Mouse (Mus musculus): ENCODE data around the gene Pepd.

Gene Pepd

GRCm38 (mm10) chr7:35026838-35027291 lies 114.7 kb downstream of the Pepd start:
- DNase-seq (ENCODE audit: low spot score in 2 of 2): peak in 1 of 2 experiments; percentile 65

- no peak for DNase-seq (ENCODE audit: low spot score in 2 of 2)
Measured at GRCm38 (mm10) chr7:35027801-35028420, 115.7 kb downstream of the Pepd start.

GRCm38 (mm10) chr7:35028559-35028958 lies 116.4 kb downstream of the Pepd start:
- DNase-seq (ENCODE audit: low spot score in 2 of 2): peak in 1 of 2 experiments; percentile 45

DNA sequence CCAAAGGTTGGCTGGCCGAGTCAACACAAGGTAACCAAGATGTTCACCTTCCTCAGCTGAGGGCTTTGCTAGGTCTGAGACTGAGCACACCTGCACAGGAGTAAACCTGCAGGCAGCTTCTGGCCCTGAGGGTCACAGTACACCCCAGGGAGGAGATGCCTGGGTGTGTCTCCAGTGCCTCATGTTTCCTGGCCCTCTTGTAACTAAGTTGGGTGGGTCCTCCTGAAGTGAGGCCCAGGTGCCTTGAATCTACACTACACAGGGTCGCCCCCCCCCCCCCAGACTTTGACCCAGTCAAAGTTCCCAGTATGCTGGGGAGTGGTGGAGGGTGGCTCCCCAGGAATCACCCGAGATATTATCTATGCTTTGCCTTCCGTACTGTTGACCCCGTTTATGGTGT lies 117.0 kb downstream of the Pepd start:
- DNase-seq (ENCODE audit: low spot score in 2 of 2): no peak

DNA sequence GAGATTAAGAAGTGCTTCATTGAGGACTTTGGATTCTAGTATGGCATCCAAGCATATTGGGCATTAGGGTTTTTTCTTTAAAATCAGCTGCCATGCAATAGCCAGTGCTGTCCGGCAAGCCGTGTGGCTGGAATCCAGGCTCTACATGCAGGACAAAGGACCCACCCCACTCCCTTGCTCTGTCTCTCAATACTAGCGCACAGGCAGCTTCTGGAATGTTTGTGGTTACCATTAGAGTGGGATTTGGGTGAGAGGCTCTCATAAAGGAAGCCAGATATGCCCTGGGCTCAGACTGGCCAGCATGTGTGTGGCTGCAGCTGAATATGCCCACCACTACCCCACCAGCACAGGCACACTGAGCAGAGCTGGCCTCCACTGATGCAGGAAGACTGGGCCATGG lies 117.5 kb downstream of the Pepd start:
- DNase-seq (ENCODE audit: low spot score in 2 of 2): no peak

DNA sequence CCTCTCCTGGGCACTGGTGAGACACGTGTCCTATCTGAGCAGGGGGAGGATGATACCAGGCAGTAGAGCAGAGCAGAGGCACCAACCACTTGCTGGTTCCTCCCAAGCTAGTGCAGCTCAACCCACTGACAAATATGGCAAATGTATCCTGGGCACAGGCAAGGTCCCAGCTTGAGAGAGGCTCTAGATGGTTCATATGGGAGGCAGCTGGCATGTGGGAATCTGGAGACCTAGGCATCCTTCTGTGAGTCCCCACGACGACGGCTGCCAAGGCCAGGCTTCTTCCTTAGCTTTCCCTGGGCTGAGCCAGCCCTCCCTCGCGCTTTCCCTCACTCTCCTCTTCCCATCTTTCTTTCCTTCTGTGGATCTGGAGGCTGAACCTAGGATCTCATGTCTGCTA lies 118.4 kb downstream of the Pepd start:
- no peak for DNase-seq (ENCODE audit: low spot score in 2 of 2)

DNA sequence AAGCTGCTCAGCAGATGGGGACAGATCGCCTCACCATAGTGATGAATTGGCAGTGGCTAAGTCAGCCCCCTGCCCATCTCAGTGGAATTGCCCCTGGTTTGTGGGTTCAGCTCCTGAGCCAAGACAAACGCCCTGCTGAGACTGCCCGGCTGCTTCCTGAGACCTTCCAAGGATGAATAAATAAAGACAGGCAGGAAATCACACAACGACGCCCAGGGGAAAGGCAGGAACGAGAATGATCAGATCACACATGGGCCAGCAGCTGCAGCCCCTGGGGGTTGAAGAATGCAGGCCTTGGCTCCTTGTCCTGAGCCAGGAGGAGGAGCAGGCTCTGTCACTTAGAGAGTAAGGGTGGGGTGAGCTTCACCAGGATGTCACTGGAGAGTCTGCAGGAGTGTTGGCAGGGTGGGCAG lies 123.0 kb downstream of the Pepd start:
- no peak for DNase-seq (ENCODE audit: low spot score in 2 of 2)

DNA sequence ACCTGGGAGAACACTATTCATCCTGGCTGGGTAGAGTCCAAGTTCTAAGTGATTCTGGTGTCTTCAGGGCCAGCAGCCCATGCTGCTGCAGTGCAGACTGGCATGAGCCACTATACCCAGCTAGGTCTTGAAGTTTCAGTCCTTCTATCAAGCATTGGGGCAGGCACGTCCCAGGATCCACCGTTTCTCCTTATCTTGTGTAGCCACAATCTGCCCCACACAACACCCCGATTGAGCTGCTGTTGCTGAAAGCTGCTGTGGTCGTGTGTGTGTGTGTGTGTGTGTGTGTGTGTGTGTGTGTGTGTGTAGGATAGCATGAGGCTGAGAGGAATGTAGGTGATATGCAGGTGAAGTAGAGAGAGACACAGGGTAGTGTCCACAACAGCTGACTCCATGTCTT lies 123.4 kb downstream of the Pepd start:
- DNase-seq (ENCODE audit: low spot score in 2 of 2): no peak

- peak; percentile 73 to 80 for DNase-seq (ENCODE audit: low spot score in 2 of 2)
Measured at GRCm38 (mm10) chr7:35036266-35036731, 124.1 kb downstream of the Pepd start.

- DNase-seq (ENCODE audit: low spot score in 2 of 2): no peak
Measured at GRCm38 (mm10) chr7:35037408-35037807, 125.2 kb downstream of the Pepd start.

DNA sequence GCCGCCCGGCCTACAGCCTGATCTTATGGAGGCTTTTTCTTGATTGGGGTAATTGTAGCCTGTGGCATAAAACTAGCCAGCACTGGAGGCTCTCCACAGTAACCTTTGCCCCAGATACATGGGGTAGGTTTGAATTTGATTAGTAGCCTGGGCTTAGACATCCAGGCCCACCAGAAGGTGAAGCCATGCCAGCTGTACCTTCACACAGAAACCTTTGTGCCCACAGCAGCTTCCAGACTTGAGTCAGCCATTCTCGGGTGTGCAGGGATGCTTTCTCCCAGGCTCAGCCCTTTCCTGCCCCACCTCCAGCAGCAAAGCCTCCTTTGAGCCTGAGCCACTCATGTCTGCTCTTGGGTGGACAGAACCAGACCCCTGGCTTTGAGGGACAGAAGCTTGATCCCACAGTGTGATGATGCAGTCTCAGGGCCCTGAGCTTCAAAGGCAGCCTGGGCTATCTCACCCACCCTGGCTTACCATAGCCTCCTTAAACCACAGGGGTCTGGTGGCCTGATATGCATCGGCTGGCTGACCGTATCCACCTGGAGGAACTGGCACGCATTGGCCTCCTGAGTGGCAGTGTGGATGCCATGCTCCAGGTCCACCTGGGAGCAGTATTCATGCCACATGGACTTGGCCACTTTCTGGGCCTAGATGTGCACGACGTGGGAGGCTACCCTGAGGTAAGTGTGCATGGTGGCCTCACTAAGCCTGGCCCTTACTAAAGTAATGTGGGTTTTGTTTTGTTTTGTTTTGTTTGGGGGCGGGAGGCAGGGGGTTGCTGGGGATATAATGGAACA lies 128.2 kb downstream of the Pepd start:
- no peak for DNase-seq (ENCODE audit: low spot score in 2 of 2)

DNA sequence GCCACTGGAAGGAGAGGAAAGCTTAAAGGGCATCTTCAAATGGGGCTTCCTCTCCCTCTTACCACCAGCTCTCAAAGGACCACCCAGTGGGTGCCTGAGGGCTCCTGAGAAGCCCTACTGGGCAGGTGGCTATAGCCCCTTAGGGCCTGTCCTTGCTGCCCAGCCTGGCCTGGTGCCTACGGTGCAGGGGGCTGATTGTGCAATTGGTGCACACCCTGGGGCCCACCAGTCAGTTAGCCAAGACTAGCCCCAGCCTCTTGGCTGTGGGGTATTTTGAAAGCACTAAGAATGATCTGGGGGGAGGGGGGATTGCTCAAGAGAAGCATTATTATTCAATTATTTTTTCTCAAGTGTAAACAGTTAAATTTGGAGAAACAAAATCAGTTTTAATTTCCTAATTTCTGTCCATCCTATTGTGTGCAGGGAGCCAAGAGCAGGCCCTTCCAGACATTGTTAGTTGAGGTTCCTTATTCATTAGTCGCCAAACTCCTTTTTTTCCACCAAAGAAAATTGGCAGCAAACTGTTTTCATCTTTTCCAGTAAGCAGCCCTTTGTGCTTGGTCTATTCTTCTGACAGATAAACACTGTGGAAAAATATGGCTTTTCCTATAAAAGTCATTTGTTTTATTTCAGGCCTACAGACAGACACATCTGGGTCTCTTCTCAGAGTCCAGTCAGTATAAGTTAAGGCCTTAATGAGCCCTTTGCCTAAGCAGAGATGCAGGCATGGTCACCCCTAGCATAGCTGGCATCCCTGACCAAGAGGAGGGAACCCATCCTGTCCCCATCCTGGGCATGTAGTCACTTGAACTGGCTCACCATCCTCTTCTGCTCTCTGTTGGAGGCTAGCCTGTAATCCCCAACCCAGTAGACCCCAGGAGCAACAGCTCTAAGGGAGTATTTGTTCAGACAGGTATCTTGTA lies 129.4 kb downstream of the Pepd start:
- no peak for DNase-seq (ENCODE audit: low spot score in 2 of 2)

DNA sequence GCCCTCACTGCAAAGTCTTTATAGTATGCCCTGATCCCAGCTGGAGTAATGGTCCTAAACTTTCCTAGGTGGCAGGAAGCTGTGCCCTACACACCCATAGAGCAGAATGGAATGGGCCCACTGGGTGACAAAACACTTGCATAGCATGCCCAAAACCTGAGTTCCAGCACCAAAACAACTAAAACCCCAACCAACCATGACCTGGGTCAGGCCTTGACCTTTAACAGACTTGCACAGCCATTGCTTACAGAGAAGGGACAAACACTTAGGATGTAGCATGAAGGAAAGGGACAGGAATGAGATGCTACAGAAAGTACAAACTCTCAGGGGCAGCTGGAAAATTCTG lies 130.0 kb downstream of the Pepd start:
- no peak for DNase-seq (ENCODE audit: low spot score in 2 of 2)

GRCm38 (mm10) chr7:35042759-35043217 lies 130.6 kb downstream of the Pepd start:
- DNase-seq (ENCODE audit: low spot score in 2 of 2): peak; percentile 41 to 53

- DNase-seq (ENCODE audit: low spot score in 2 of 2): no peak
Measured at GRCm38 (mm10) chr7:35043266-35043817, 131.2 kb downstream of the Pepd start.

DNA sequence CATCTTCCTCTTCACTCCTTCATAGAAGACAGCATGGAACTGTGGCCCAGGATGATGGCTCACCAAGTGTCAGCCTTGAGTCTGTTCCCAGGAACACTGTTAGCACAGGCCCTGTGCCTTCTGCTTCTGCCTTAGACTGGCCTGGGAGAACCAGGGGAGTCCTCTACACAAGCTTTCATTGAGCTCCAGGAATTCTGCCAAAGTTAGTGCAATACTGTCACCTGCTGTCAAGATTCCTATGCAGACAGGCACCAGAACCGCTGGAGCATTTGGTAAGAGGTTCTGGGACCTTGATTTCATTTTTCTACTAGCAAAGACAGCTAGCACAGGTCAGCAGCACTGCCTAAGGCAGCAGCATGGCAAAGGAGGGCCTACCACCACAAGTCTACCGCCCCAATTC lies 132.5 kb downstream of the Pepd start:
- no peak for DNase-seq (ENCODE audit: low spot score in 2 of 2)

DNA sequence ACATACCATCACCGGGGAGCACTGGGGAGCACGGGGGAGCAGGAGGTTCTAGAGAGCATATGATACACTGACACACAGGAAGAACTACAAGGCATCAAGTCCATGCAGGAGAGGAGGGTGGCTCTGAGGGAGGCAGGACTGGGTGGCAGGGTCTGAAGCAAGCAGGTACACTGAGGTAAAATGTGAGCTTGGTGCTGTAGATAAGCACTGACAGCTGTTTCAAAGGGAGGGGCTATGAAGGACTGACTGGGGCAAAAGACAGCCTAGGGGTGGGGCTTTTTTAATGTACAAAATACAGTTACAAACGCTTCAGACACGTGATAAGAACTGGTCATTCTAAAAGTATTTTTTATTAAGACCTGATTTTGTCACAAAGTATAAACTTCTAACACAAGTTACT lies 133.9 kb downstream of the Pepd start:
- no peak for DNase-seq (ENCODE audit: low spot score in 2 of 2)

DNA sequence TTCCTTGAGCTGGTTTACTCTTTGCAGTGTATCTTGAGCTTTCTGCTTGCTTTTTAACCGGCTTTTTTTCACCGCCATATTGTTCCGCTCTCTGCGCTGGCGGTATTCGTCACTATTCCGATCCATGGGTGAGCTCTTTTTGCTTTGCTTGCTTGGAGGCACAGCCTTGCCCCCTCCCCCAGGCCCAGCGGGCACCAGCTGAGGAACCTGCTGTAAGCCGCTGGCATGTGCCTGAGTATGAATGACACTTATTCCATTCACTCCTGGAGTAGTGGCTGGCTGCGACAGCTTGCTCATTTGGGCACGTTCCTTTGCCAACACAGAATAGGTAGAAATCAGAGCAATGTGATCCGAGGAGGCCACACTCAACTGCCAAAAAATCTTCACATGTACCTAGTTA lies 138.4 kb downstream of the Pepd start:
- no peak for DNase-seq (ENCODE audit: low spot score in 2 of 2)

- no peak for DNase-seq (ENCODE audit: low spot score in 2 of 2)
Measured at GRCm38 (mm10) chr7:35053161-35053560, 141.0 kb downstream of the Pepd start.

DNA sequence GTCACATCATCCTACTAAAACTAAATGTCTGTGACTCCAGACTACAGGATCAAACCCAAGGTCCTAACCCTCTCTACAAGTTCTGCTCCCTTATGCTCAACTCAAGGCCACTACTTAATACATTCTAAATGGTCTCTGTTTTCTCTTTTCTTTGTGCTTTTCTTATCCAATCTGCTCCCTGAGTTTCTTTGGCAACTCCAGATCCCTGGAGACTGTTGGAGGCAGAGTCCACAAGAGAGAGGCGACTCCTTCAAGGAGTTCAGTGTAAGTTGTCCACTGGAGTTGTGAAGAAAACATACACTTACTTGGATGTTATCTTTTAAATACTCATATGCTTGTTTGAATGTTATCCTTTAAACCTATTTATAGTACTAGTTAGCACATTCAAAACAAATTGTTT lies 142.1 kb downstream of the Pepd start:
- no peak for DNase-seq (ENCODE audit: low spot score in 2 of 2)

GRCm38 (mm10) chr7:35054977-35055618 lies 142.9 kb downstream of the Pepd start:
- DNase-seq (ENCODE audit: low spot score in 2 of 2): no peak

All from right cerebral cortex, postnatal 10 days (tissue).